Mouse (Mus musculus): ENCODE data around the gene Lgals12. TPM values are rescaled to one million over a fixed set of nuclear protein-coding genes. Genes with fewer than 3 reads are reported as not detected.

Gene Lgals12
- 0.05 and 0.06 TPM in 2 replicates for polyA plus RNA-seq (2012; rRNA removed)

DNA sequence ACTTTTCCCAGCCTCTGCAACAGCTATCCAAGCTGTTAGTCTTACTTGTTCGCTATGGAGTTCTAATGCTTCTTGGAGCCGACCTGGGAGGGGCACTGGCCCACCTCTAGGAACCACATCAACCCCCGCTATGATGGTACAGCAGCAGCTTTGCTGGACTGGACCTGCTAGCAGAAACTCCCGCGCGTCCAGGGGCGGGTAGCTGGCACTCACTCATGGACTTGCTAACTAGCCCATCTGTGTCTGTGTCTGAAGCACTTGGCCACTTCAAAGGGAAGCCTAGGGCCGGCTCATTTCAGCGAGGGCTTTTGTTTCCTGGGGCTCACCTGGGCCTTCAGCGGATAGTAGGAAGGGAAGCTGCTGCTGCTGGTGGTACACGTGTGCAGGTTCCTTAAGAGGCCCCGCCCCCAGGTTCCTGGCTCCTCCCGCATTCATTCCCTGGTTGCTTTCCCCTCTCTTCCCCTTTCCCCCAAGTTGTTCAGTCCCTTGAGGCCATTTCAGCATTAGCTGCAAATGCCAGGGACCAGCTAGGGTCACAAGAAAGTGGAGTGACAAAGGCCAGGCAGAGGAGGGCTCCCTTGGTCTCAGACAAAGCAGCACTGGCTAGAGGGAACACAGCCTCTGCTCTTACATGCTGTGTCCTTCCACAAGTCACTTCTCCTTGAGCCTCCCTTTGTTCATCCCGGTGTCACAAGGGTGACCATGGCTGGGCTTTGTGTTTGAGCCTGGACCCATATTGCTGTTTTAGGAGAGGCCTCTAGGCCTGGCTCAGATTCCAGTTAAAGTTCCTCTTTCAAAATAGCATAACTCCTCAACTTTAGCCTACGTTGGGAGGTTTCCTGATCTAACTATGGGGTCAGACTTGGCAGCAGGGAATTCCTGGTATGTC, at the start of gene Lgals12:
Lgals12 (minus strand) TSS at position 393 of the 889 bp plus-strand sequence.
- TF ChIP-seq CTCF (IDR thresholded peaks at IDR 0.05; ENCODE audit: borderline replicate concordance, insufficient read depth, low read depth, low read length) (no peak), POLR2A (IDR thresholded peaks at IDR 0.05; ENCODE audit: borderline replicate concordance, insufficient read depth, low read length) (no peak)
- Histone ChIP-seq H3K4me3 (replicated peaks; ENCODE audit: insufficient read depth, low read depth, low read length) (no peak within 1 kb of the TSS), H3K4me1 (ENCODE audit: control insufficient read depth, insufficient read depth, low read length) (peaks cover 11% of the 10 kb centered on the region), H3K27me3 (ENCODE audit: control insufficient read depth, insufficient read depth, low read length) (no peaks in the 10 kb centered on the region; the same call in 1 of the 2 replicates), H3K27ac (ENCODE audit: insufficient read depth, low read length) (no peak within 1 kb of the TSS)
- 7% methylated on average over 15 of the region's 15 CpGs for WGBS
- peak in 1 of 2 experiments; percentile 19 for DNase-seq

DNA sequence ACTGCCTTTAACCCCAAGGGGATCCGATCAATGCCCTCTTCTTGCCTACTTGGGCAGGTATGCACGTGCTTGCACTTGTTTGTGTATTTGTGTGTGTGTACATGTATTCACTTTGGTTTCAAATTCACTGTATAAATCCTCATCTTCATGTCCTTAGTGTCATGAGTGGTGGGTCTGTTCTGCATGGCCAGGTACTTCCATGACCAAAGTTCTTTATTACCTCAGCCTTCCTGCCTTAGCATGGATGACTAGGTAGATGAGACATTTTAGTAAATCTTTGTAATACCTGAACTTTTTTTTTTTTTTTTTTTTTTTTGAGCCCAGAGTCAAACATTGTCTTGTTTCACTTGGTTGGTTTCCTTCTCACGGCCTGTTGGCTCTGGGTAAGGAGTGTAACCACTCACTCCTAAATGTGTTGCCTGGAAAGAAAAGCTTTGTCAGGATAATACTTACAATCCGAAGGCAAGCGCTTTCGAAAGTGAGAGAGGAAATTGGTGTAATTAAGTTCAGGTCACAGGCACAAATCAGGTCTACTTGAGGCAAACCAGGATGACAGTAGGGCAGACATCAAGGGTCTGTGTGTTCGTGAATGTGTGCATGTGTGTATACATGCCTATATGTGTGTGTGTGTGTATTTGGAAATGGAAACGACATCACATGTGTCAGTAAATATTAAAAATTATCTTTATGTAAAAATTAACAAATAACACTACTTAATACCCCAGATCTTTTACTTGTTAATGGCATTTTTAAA, 42.1 kb upstream of the Lgals12 start:
- Histone ChIP-seq H3K27ac (ENCODE audit: insufficient read depth, low read length) (no peak overlapping the region), H3K4me3 (replicated peaks; ENCODE audit: insufficient read depth, low read depth, low read length) (no peak overlapping the region), H3K27me3 (ENCODE audit: control insufficient read depth, insufficient read depth, low read length) (no peaks in the 10 kb centered on the region), H3K4me1 (ENCODE audit: control insufficient read depth, insufficient read depth, low read length) (no peaks in the 10 kb centered on the region)
- no peak for TF ChIP-seq CTCF (IDR thresholded peaks at IDR 0.05; ENCODE audit: borderline replicate concordance, insufficient read depth, low read depth, low read length)
- TF ChIP-seq POLR2A (IDR thresholded peaks at IDR 0.05; ENCODE audit: borderline replicate concordance, insufficient read depth, low read length): no peak
- no peak for DNase-seq
- WGBS: 84% methylated on average over 8 of the region's 8 CpGs

DNA sequence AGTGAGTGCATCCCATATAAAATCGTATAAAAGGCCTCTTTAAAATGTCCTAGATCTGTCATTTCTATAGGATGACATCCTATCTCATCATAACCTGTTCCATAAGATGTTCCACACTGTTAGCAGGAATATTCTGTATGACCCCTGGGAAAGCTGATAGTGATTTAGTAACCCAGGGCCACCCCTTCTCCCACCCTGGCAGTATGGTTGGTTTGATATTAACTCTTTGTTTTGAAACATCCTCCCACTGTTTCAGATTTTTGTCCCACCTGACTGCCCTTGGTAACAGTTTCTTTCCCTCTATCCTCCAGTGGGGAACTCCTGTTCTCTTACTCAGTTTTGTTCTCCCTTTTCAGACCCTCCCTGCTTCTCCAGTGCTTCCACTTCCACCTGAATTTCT, 26.8 kb upstream of the Lgals12 start:
- H3K27me3 ChIP-seq (ENCODE audit: control insufficient read depth, insufficient read depth, low read length): no peaks in the 10 kb centered on the region
- TF ChIP-seq CTCF (IDR thresholded peaks at IDR 0.05; ENCODE audit: borderline replicate concordance, insufficient read depth, low read depth, low read length) (no peak), POLR2A (IDR thresholded peaks at IDR 0.05; ENCODE audit: borderline replicate concordance, insufficient read depth, low read length) (no peak)
- DNase-seq: no peak
- no peak overlapping the region for H3K27ac ChIP-seq (ENCODE audit: insufficient read depth, low read length)
- no peak overlapping the region for H3K4me3 ChIP-seq (replicated peaks; ENCODE audit: insufficient read depth, low read depth, low read length)
- 66% methylated on average over 1 of the region's 1 CpGs for WGBS
- H3K4me1 ChIP-seq (ENCODE audit: control insufficient read depth, insufficient read depth, low read length): no peaks in the 10 kb centered on the region

DNA sequence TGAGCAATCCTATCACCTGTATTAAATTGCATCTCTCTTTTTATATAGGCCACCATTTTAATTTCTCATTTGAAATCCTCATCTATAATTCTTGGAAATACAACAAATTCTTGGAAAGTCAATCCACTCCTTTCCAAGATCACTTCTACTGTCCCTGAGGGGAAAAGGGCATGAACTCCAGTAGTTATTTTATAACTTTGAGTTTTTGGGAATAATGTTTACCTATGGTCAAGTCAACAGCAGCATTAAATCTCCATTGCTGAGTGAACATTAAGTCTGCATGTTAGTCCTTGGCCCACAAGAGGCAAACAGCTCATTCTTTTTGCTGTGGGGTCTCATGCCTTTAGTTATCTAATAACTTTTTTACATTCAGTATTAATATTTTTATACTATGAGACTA, 26.0 kb upstream of the Lgals12 start:
- Histone ChIP-seq H3K4me1 (ENCODE audit: control insufficient read depth, insufficient read depth, low read length) (no peaks in the 10 kb centered on the region), H3K27me3 (ENCODE audit: control insufficient read depth, insufficient read depth, low read length) (no peaks in the 10 kb centered on the region), H3K4me3 (replicated peaks; ENCODE audit: insufficient read depth, low read depth, low read length) (no peak overlapping the region), H3K27ac (ENCODE audit: insufficient read depth, low read length) (no peak overlapping the region)
- TF ChIP-seq POLR2A (IDR thresholded peaks at IDR 0.05; ENCODE audit: borderline replicate concordance, insufficient read depth, low read length): no peak
- no peak for TF ChIP-seq CTCF (IDR thresholded peaks at IDR 0.05; ENCODE audit: borderline replicate concordance, insufficient read depth, low read depth, low read length)
- no peak for DNase-seq

DNA sequence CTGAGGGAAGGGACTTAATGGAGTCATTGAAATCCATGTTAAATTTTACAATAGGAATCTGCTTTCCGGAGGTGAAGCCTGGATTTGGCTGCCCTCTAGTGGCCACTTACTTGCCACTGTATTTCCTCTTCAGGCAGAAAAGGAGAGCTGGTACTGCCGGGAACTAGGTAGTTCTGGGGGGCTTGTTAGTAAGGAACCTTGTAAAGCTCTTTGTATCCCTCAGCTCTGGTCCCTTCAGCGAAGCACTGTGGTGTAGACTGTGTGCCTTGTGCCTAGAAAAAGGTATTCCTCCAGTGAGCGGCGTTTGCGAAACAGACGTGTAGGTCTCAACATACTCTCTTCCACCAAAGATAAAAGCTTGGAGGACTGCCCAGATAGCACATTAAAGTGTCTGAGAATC, 10.7 kb upstream of the Lgals12 start:
- TF ChIP-seq POLR2A (IDR thresholded peaks at IDR 0.05; ENCODE audit: borderline replicate concordance, insufficient read depth, low read length) (no peak), CTCF (IDR thresholded peaks at IDR 0.05; ENCODE audit: borderline replicate concordance, insufficient read depth, low read depth, low read length) (peak; percentile 72)
- WGBS: 36% methylated on average over 7 of the region's 7 CpGs
- DNase-seq: peak; percentile 38 to 42

DNA sequence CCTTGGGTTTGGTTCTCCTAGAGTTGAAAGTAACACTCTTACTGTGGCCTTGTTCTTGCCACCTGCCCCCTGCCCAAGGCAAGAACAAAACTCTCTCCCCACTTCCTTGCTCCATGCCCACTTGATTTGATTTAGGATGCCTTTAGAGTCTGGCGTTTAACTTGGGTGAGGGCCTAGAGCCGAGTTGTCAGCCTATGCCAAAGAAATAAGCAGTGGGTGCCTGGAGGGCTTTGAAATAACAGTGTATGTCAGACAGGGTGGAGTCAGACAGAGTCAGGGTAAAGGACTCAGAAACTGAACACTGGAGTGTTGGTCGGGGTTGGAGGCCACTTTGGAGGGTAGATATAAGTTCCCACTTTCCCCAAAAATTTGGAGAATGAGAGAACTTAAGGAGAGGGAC, 10.1 kb upstream of the Lgals12 start:
- Histone ChIP-seq H3K4me1 (ENCODE audit: control insufficient read depth, insufficient read depth, low read length) (0 out of 2 replicates have a peak, but pooled peaks cover 6% of the 10 kb centered on the region), H3K27ac (ENCODE audit: insufficient read depth, low read length) (no peak overlapping the region), H3K27me3 (ENCODE audit: control insufficient read depth, insufficient read depth, low read length) (no peaks in the 10 kb centered on the region; the same call in 1 of the 2 replicates), H3K4me3 (replicated peaks; ENCODE audit: insufficient read depth, low read depth, low read length) (no peak overlapping the region)
- no peak for DNase-seq
- 33% methylated on average over 3 of the region's 3 CpGs for WGBS
- TF ChIP-seq CTCF (IDR thresholded peaks at IDR 0.05; ENCODE audit: borderline replicate concordance, insufficient read depth, low read depth, low read length): no peak
- no peak for TF ChIP-seq POLR2A (IDR thresholded peaks at IDR 0.05; ENCODE audit: borderline replicate concordance, insufficient read depth, low read length)

More for the DNA sequence above, 10.7 kb upstream of the Lgals12 start:
- Histone ChIP-seq H3K27me3 (ENCODE audit: control insufficient read depth, insufficient read depth, low read length) (no peaks in the 10 kb centered on the region), H3K4me1 (ENCODE audit: control insufficient read depth, insufficient read depth, low read length) (no peaks in the 10 kb centered on the region), H3K27ac (ENCODE audit: insufficient read depth, low read length) (no peak overlapping the region), H3K4me3 (replicated peaks; ENCODE audit: insufficient read depth, low read depth, low read length) (no peak overlapping the region)

DNA sequence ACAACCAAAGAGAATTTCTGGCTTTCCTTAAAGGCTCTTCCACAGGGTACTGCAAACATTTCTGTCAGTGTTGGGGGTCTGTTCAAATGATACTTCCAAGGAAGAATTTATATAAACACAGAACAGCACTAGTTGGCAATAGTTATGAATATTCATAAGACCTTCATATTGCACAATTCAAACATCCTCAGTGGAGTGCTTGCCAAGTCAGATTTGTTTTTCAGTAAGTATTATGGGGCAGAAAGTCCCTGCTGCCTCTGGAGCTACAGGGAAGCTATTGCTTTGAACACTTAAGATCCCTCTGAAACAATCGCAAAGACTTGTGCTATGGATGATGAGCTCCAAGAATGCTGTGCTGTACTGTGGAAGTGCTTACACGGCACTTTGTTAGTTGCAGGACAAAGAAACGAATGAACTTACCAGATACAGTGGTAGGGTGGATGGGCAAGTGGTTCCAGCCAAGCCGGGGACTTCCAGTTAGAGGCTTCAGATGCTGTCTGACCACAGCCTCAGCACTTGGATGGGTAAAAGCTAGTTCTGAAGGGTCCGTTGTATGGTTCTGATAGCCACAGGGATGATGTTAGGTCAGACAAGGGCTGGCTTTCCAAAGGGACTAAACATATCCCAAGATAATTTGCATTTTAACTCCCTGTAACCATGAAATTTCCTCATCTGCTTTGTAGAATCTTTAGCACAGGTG, 9.4 kb upstream of the Lgals12 start:
- H3K27me3 ChIP-seq (ENCODE audit: control insufficient read depth, insufficient read depth, low read length): no peaks in the 10 kb centered on the region; the same call in 1 of the 2 replicates
- WGBS: 59% methylated on average over 5 of the region's 5 CpGs
- H3K27ac ChIP-seq (ENCODE audit: insufficient read depth, low read length): no peak overlapping the region
- H3K4me3 ChIP-seq (replicated peaks; ENCODE audit: insufficient read depth, low read depth, low read length): no peak overlapping the region
- DNase-seq: no peak
- no peak for TF ChIP-seq POLR2A (IDR thresholded peaks at IDR 0.05; ENCODE audit: borderline replicate concordance, insufficient read depth, low read length)
- no peak for TF ChIP-seq CTCF (IDR thresholded peaks at IDR 0.05; ENCODE audit: borderline replicate concordance, insufficient read depth, low read depth, low read length)
- H3K4me1 ChIP-seq (ENCODE audit: control insufficient read depth, insufficient read depth, low read length): 0 out of 2 replicates have a peak, but pooled peaks cover 6% of the 10 kb centered on the region
